Mouse (Mus musculus): ENCODE data around the gene Numa1.
"Not testable (repeated sequence)": the region's sequence is repeated elsewhere in the genome, so short reads cannot be mapped to it uniquely, and the experiment has no call there.

Numa1 gene

DNA sequence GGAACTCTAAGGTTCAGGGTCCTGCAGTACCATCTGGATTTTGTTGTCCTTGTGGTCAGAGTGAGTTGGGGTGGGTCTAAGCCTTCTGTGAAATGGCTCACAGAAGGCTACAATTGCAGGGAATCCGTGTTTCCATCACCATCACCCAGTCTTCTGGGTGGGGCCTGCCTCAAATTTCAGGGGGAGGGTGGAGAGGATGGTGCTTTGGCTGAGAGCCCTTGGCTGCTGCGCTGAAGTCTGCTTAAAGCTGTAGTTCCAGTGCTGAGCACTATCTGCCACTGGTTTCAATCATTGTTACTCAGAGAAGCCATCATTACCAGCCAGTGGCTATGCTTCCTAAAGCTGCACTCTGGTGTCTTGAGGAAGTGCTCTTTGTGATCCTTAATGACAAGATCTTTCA, 40.6 kb downstream of the Numa1 start:
- in situ Hi-C loops (cut with MboI, MseI): no loop called here

DNA sequence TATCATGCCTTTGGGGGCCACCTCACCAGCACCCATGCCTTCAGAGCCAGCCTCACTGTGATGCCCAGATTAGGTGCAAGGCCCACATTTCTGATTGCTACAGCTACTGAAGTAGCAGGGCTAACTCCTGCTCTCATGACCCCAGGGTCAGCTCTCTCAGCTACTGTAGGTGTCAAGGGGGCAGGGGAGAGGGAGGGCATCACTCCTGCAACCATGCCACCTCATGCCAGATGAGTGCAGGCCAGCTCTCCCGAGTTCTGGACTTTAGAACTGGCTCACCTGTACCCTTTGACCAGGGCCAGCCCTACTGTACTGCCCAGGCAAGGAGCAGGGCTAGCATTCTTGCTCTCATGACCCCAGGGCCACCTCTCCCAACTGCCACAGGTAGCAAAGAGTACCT, 48.8 kb downstream of the Numa1 start:
- in situ Hi-C loops (cut with MboI, MseI): loop anchor here (5.0 kb wide), 1 partner anchor 45 kb away; no protein-coding TSS in a partner anchor

DNA sequence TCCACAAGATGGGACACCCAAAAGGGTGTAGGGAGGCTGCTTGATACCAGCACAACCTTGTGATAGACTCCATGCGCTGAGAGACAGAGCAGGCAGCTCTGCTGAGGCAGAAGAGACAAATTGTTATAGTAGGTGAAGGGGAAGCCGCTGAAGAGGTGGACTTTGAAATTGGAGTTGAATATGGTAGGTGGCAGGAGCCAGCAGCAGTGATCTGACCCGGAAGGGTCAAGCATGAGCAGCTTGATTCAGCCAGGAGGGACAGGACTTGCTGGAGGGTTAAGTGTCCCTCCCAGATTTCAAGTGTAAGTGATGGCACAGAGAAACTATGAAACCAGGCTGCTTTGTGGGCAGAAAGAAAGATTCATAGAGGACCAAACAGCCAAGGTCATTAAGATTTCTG, 51.2 kb downstream of the Numa1 start:
- in situ Hi-C loops (cut with MboI, MseI): no loop called here

DNA sequence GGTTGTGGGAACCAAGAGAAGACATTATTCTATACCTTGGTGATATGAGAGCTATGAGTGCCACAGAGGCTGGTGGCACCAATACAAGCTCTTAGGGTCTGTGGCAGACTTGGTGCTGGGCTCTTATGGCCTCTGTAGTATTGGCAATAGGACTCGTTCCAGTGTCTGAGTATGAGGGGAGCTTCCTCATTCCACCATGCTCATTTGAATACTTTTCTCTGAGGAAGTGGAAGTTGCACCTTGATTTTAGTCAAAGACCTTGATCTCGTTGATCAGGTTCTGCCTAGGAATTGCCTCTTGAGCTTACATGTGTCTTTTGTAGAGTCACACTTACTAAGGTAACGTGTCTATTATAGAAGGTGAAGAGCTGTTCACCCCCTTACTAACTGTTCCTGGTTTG, 60.3 kb downstream of the Numa1 start:
- in situ Hi-C loops (cut with MboI, MseI): no loop called here

DNA sequence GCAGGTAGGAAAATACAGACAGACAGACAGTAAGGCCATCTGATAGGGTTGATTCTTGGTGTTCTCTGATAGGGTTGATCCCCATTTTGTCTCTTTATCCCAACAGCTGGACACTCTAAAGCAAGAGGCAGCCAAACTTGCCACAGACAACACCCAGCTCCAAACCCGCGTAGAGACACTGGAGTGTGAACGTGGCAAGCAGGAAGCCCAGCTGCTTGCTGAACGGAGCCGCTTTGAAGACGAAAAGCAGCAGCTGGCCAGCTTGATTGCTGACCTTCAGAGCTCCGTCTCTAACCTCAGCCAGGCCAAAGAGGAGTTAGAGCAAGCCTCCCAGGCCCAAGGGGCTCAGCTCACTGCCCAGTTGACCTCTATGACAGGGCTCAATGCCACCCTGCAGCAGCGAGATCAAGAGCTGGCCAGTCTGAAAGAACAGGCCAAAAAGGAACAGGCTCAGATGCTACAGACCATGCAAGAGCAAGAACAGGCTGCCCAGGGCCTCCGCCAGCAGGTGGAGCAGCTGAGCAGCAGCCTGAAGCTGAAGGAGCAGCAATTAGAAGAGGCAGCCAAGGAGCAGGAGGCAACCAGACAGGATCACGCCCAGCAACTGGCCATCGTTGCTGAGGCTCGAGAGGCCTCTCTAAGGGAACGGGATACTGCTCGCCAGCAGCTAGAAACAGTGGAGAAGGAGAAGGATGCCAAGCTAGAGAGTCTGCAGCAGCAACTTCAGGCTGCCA, 64.5 kb downstream of the Numa1 start:
- in situ Hi-C loops (cut with MboI, MseI): no loop called here

DNA sequence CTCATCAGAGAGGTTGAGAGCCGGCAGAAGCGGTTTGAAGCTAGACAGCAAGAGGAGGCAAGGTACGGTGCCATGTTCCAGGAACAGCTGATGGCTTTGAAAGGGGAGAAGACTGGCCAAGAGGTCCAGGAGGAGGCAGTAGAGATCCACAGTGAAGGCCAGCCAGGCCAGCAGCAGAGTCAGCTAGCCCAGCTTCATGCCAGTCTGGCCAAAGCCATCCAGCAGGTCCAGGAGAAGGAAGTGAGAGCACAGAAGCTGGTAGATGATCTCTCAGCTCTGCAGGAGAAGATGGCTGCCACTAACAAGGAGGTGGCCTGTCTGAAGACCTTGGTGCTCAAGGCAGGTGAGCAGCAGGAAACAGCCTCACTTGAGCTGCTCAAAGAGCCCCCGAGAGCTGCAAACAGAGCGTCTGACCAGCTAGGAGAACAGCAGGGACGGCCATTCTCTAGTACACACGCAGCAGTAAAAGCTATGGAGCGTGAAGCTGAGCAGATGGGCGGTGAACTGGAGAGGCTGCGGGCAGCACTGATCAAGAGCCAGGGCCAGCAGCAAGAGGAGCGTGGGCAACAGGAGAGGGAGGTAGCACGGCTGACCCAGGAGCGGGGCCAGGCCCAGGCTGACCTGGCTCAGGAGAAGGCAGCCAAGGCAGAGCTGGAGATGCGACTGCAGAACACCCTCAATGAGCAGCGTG, 65.7 kb downstream of the Numa1 start:
- in situ Hi-C loops (cut with MboI, MseI): no loop called here

DNA sequence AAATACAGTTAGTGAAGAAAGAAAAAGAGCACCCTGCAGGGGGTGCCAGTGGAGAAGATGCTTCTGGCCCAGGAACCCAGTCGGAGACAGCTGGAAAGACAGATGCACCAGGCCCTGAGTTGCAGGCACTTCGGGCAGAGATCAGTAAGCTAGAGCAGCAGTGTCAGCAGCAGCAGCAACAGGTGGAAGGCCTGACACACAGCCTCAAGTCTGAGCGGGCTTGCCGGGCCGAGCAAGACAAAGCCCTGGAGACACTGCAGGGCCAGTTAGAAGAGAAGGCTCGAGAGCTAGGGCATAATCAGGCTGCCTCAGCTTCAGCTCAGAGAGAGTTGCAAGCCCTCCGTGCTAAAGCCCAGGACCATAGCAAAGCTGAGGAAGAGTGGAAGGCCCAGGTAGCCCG, 66.4 kb downstream of the Numa1 start:
- in situ Hi-C loops (cut with MboI, MseI): no loop called here

DNA sequence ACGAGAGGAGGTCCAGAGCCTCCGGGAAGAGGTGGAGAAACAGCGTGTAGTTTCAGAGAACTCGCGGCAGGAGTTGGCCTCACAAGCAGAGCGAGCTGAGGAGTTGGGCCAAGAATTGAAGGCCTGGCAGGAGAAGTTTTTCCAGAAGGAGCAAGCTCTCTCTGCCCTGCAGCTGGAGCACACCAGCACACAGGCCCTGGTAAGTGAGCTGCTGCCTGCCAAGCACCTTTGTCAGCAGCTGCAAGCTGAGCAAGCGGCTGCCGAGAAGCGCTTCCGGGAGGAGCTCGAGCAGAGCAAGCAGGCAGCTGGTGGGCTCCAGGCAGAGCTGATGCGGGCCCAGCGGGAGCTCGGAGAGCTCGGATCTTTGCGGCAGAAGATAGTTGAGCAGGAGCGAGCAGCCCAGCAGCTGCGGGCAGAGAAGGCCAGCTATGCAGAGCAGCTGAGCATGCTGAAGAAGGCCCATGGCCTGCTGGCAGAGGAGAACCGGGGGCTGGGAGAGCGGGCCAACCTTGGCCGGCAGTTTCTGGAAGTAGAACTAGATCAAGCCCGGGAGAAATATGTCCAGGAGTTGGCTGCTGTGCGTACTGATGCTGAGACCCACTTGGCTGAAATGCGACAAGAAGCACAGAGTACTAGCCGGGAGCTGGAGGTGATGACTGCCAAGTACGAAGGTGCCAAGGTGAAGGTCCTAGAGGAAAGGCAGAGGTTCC, 67.2 kb downstream of the Numa1 start:
- in situ Hi-C loops (cut with MboI, MseI): no loop called here

DNA sequence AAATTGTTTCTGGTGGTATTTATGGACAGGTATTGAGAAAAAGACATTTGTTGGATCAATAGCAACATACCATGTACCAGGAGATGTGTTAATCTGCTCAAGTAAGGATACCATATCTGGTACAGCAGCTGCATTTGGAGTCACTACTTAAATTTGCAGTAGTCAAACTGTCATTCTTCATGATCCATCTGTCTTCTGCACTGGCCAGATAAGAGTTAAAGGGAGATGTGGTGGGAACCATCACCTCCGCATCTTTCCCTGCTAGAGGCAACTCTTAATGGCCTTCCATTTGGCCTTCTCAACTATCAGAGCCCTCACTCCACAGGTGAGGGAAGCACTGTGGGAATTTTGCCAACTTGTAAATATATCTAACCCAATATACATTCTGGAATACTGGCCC, 72.6 kb downstream of the Numa1 start:
- in situ Hi-C loops (cut with MboI, MseI): no loop called here

DNA sequence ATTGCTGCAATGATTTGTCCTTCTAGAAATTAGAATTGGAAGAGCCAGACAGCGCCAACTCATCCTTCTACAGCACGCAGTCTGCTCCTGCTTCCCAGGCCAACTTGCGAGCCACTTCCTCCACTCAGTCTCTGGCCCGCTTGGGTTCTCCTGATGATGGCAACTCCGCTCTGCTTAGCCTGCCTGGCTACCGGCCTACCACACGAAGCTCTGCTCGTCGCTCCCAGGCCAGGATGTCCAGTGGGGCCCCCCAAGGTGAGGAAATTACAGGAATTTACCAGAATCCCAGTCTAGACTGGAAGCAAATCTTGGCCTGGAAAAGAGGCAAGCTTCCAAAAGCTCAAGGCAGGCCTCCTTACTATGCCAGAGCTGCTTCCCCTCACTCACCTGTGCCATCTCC, 77.9 kb downstream of the Numa1 start:
- in situ Hi-C loops (cut with MboI, MseI): no loop called here

DNA sequence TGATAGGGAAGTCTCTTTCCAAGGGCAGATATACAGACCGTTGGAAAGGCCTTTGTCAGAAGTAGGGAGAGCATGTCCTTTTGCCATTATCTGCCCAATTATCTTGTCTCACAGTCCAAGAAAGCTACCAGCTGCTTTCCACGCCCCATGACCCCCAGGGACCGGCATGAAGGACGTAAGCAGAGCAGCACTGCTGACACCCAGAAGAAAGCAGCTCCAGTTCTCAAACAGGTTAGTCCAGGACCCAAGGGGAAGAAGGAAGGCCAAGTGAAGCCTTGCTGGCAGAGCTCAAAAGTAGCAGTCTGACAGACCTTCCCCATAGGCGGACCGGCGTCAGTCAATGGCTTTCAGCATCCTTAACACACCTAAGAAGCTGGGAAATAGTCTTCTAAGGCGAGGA, 79.5 kb downstream of the Numa1 start:
- in situ Hi-C loops (cut with MboI, MseI): no loop called here

DNA sequence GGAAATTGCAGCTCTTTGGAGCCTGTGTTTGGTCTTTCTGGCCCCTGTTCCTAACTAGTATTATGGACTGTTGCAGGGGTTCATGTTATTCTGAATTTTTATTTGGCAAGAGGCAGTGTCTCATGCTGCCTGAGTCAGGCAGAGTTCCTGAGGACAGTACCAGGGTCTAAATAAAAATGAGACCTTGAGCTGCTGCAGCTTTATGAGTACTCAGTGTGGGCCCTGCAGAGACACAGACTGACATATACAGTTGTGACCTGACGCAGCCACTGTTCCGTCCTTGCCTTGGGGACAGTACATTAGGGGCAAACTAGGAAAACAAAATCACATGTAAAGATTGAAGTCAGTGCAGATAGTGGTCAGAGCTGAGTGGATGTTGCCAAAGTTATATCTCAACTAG, 81.1 kb downstream of the Numa1 start:
- in situ Hi-C loops (cut with MboI, MseI): no loop called here

DNA sequence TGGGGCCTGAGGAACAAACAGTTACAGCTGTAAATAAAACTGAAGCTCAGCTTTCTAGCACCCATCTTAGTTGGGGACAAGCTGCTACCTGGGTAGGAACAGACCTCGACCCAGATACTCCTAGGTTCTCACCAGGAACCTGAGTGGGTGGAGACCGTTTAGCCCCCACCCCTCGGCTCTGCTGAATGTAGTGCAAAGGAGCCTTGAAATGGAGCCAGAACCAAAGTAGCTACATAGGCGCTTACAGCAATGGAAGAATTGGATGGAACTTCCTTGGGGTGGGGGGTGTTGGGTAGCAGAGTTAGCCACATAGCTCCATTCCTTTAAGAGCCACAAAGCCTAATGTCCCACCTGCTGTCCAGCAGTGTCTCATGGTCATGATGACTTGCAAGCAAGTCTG, 83.0 kb downstream of the Numa1 start:
- in situ Hi-C loops (cut with MboI, MseI): no loop called here

DNA sequence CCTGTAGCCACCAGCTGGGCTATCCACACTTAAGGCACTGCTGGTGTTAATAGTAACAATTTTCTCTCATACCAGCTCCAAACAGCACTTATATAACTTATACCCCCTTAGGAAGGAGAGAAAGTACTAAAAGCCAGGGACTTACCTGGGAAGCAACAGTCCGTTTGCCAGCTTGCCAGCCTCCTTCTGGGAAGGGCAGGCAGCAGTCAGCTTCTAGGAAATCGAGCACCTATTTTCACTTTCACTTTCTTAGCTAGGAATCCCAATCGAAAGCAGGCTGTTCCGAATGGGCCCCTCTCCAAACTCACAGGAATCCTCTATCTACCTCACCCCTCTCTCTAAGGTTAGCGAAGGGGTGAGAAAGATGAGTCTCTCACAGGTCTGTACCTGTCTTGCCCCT, 83.5 kb downstream of the Numa1 start:
- in situ Hi-C loops (cut with MboI, MseI): no loop called here

DNA sequence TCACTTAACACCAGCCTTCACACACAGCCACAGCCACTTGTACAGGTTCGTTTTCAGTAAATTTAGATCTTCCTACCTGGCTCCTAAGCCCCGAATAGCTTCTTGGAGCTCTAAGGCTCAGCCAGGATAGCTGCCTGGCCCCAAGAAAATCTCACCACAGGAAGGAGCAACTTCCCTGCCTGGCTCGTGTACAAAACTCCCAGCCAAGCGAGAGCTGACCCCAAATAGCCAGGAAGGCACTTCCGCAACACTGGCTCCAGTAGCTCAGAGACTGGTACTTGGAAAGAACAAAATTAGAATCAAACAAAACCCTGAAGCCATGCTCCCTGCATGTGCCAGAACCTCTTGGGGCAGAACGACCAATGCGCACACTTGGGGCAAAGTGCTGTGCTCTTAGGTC, 84.1 kb downstream of the Numa1 start:
- in situ Hi-C loops (cut with MboI, MseI): no loop called here

DNA sequence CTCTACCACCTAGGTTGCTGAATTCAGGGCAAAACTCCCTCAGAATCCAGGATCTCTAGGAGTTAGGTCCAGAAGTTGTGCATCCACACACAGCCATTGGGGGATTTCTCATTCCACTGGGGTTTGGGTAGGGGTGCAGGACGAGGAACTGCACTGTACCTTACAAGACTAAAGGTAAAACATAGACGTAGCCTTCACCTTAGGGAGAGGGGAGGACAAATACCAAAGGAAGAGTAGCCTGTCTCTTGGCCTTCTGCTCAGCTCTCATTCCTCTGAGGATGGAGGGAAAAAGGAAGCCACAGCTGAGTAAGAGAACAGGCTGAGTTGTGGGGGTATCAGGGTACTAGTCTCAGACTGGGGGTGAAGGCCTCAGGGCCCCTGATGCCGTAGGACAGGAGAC, 84.7 kb downstream of the Numa1 start, which contains the start of gene Il18bp:
Il18bp (minus strand) TSS at position 101 of the 400 bp plus-strand sequence.
- in situ Hi-C loops (cut with MboI, MseI): no loop called here

DNA sequence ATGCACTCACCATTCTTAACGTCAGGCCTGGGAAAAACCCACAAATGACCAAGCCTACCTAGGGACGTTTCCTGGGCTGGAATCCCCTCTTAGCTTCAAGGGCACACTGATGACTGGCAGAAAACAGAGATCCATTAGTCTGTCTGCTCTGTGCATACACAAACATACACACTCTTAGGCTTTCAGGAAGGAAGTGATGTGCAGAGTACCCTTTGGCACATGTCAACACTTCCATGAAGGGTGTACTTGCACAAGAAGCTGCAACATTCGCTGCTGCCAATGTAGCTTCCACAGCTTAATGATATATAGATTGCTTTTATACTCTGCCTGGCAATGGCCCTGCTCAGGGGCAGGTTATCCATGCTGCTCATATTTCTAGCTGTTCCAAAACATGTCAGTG, 85.5 kb downstream of the Numa1 start:
- in situ Hi-C loops (cut with MboI, MseI): no loop called here

DNA sequence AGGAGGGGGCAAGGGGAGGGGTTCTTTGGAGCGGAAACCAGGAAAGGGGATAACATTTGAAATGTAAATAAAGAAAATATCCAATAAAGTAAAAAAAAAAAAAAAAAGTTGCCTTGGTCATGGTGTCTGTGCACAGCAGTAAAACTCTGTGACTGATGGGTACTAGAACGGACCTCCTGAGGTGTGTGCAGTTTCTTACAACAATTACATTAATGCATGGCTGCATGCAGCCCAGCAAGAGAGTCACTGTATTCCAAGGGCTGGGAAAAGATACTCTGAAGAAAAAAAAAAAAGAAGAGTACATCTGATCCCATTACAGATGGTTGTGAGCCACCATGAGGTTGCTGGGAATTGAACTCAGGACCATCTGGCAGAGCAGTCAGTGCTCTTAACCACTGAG, 87.0 kb downstream of the Numa1 start:
- in situ Hi-C loops (cut with MboI, MseI): not testable (repeated sequence)

DNA sequence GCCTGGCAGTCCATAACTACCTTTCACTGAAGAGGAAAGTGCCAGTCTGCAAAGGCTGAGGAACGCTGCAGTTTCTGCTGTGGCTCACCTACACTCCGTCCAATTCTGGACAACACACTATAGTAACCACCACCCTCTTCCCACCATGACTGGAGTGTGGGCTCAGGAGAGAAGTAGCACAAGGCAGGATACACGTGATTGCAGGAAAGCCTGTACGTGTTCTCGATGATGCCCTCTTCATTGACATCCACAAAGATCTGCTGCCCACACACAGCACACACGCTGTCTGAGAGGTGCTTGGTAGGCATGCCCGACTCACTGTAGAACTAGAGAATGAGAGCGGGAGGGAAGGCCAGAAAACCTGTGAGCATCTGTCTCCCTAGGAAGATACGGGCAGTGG, 89.9 kb downstream of the Numa1 start:
- in situ Hi-C loops (cut with MboI, MseI): no loop called here

DNA sequence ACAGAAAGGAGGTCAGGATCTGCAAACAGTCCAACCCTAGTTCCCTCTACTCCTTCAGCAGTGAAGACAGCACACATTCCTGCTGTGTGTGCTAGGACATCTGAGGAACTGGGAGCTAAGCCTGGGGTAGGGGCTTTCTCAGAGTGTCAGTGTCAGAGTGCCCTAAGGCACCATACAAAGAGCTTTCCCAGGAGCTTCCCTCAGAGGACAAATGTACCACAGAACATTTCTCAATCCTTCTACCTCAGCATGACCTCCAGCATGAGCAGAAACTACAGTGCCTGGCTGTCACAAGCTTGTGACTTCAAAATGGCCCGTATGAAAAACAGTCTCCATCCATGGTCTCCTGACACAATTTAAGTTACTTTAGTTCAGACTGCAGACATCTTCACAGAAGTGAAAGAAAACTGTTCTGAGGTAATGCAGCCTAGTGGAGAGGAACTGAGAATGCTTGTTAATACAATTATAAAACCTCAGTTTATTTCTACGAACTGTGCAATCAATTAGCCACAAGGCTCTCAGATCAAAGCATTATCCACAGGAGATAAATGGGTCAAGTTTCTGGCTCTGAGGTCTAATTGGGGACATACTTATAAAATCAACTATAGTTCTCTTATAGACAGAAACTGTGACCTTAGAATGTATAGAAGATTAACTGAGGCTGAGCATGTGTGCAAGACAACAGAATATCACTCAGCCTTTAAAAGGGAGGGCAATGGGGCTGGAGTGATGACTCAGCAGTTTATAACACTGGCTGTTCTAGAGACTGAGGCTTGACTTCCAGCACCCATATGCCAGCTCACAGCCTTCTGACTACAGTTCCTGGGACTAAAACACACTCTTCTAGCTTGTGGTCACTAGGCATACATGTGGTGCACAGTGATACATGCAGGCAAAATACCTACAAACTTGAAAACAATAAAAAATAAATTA, 91.5 kb downstream of the Numa1 start:
- in situ Hi-C loops (cut with MboI, MseI): loop anchor here (5.0 kb wide), 1 partner anchor 43 kb away; no protein-coding TSS in a partner anchor

DNA sequence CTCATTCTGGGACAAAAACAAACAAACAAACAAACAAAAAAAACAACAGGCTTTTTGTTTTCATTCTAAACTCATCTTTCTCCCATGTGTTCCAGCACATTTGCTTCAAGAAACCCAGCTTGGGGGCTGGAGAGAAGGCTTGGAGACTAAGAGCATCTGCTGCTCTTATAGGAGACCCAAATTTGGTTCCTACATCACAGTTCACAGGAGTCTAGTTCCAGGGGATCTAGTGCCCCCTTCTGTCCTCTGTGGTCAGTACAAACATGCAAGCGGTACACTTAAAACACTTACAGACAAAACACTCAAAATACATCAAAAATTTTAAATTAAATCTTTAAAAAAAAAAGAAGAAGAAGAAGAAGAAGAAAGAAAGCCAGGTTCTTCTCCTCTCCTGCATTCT, 101.0 kb downstream of the Numa1 start:
- in situ Hi-C loops (cut with MboI, MseI): loop anchor here (5.0 kb wide), 1 partner anchor 77 kb away; no protein-coding TSS in a partner anchor
